ENCODE assay signal across 8 mouse cellular contexts in genomic region chr1:55028512-55029249, GRCm38 (mm10). TPM values are rescaled to one million over a fixed set of nuclear protein-coding genes. Genes with fewer than 3 reads are reported as not detected.
DNase-seq lines count a peak whose midpoint lies in the region; ATAC-seq and TF ChIP-seq lines count a peak whose summit lies in the region.

No protein-coding gene starts in this region.

- H3K27me3 ChIP-seq in heart, embryonic 13.5 days (replicated peaks) = no peaks in the 10 kb centered on the region
- H3K27me3 ChIP-seq in hindbrain, embryonic 10.5 days (ENCODE audit: insufficient read depth, poor library complexity, severe bottlenecking) = no peaks in the 10 kb centered on the region

- 0 out of 2 replicates have a peak overlapping the region, but pooled peaks have one; percentile 2 for H3K27ac ChIP-seq in layer of hippocampus, adult 2 months
- H3K27ac ChIP-seq in heart, embryonic 13.5 days (replicated peaks) = 0 out of 2 replicates have a peak overlapping the region, but pooled peaks have one; percentile 8
- H3K27ac ChIP-seq in hindbrain, embryonic 10.5 days = no peak overlapping the region

- 67% methylated on average over 11 of the region's 11 CpGs for WGBS in heart, embryonic 13.5 days
- 87% methylated on average over 11 of the region's 11 CpGs for WGBS in hindbrain, embryonic 10.5 days

- H3K4me1 ChIP-seq in heart, embryonic 13.5 days = peaks cover 19% of the 10 kb centered on the region
- peaks cover 11% of the 10 kb centered on the region for H3K4me1 ChIP-seq in hindbrain, embryonic 10.5 days (replicated peaks)

- DNase-seq in layer of hippocampus, adult 2 months (ENCODE audit: low spot score in 2 of 2) = no peak
- DNase-seq in layer of hippocampus, adult 18-20 months (ENCODE audit: low spot score in 2 of 2) = no peak
- DNase-seq in lung, postnatal 25 days (ENCODE audit: low spot score) = peak; percentile 71
- peak; percentile 64 for DNase-seq in thymus, postnatal 25 days
- DNase-seq in hindbrain, embryonic 10.5 days (ENCODE audit: low spot score) = no peak
- DNase-seq in frontal cortex, adult 2 months (ENCODE audit: extremely low spot score in 1 of 2, low spot score in 1 of 2) = no peak
- DNase-seq in frontal cortex, postnatal 25 days (ENCODE audit: low spot score in 2 of 2) = no peak

- no peak for TF ChIP-seq CTCF in layer of hippocampus, adult 2 months (conservative IDR thresholded peaks at IDR 0.05)

- no peaks in the 10 kb centered on the region for H3K9me3 ChIP-seq in heart, embryonic 13.5 days
- H3K9me3 ChIP-seq in hindbrain, embryonic 10.5 days = no peaks in the 10 kb centered on the region

- peak overlapping the region; percentile 39 for H3K4me2 ChIP-seq in heart, embryonic 13.5 days

- no peak overlapping the region for H3K4me3 ChIP-seq in layer of hippocampus, adult 2 months
- peak overlapping the region; percentile 22; the same call in 1 of the 2 replicates for H3K4me3 ChIP-seq in heart, embryonic 13.5 days
- H3K4me3 ChIP-seq in hindbrain, embryonic 10.5 days = no peak overlapping the region

- no peaks in the 10 kb centered on the region; the same call in 1 of the 2 replicates for H3K36me3 ChIP-seq in heart, embryonic 13.5 days
- peaks cover 16% of the 10 kb centered on the region for H3K36me3 ChIP-seq in hindbrain, embryonic 10.5 days

- ATAC-seq in heart, embryonic 13.5 days (ENCODE audit: extremely low read depth, insufficient number of reproducible peaks, low FRiP score, low TSS enrichment) = no peak

- peak overlapping the region; percentile 61 for H3K9ac ChIP-seq in heart, embryonic 13.5 days

RNA-seq across cellular contexts. Expression of gene Sf3b1, which starts 1.4 kb away (rescaled TPM):
- 100 to 1,000 TPM; 170 to 175 TPM for total RNA-seq in layer of hippocampus, adult 2 months (2021)
- total RNA-seq in layer of hippocampus, adult 18-20 months (2021) = 100 to 1,000 TPM; 150 to 154 TPM
- polyA plus RNA-seq in heart, embryonic 13.5 days (2015; fragmentation: Nextera tagmentation; extraction: Ambion mirVana) = 172 and 198 TPM in 2 replicates
- polyA plus RNA-seq in hindbrain, embryonic 10.5 days (2016; fragmentation: Nextera tagmentation; extraction: Ambion mirVana) = 206 and 272 TPM in 2 replicates
- 188 and 205 TPM in 2 replicates for polyA plus RNA-seq in frontal cortex, adult 2 months (2012; rRNA removed)

RNA-seq across cellular contexts. Expression of gene Coq10b, which starts 23.9 kb away (rescaled TPM):
- total RNA-seq in layer of hippocampus, adult 2 months (2021) = 10 to 100 TPM; 15.2 to 16.8 TPM
- total RNA-seq in layer of hippocampus, adult 18-20 months (2021) = 10 to 100 TPM; 18.2 to 19.7 TPM
- 20.9 and 21.4 TPM in 2 replicates for polyA plus RNA-seq in heart, embryonic 13.5 days (2015; fragmentation: Nextera tagmentation; extraction: Ambion mirVana)
- polyA plus RNA-seq in hindbrain, embryonic 10.5 days (2016; fragmentation: Nextera tagmentation; extraction: Ambion mirVana) = 26.4 and 29.3 TPM in 2 replicates
- polyA plus RNA-seq in frontal cortex, adult 2 months (2012; rRNA removed) = 27.8 and 31.9 TPM in 2 replicates

RNA-seq across cellular contexts. Expression of gene Hspe1, which starts 59.3 kb away (rescaled TPM):
- 10 to 100 TPM; 92.2 to 97.4 TPM for total RNA-seq in layer of hippocampus, adult 2 months (2021)
- total RNA-seq in layer of hippocampus, adult 18-20 months (2021) = 100 to 1,000 TPM in 1 of 2 experiments, 10 to 100 TPM in 1; 95.7 to 106 TPM
- 306 and 363 TPM in 2 replicates for polyA plus RNA-seq in heart, embryonic 13.5 days (2015; fragmentation: Nextera tagmentation; extraction: Ambion mirVana)
- 452 and 562 TPM in 2 replicates for polyA plus RNA-seq in hindbrain, embryonic 10.5 days (2016; fragmentation: Nextera tagmentation; extraction: Ambion mirVana)
- polyA plus RNA-seq in frontal cortex, adult 2 months (2012; rRNA removed) = 180 and 187 TPM in 2 replicates

RNA-seq across cellular contexts. Expression of gene Hspd1, which starts 59.4 kb away (rescaled TPM):
- total RNA-seq in layer of hippocampus, adult 2 months (2021) = 100 to 1,000 TPM; 160 to 172 TPM
- 100 to 1,000 TPM; 179 to 181 TPM for total RNA-seq in layer of hippocampus, adult 18-20 months (2021)
- 432 and 493 TPM in 2 replicates for polyA plus RNA-seq in heart, embryonic 13.5 days (2015; fragmentation: Nextera tagmentation; extraction: Ambion mirVana)
- 325 and 525 TPM in 2 replicates for polyA plus RNA-seq in hindbrain, embryonic 10.5 days (2016; fragmentation: Nextera tagmentation; extraction: Ambion mirVana)
- polyA plus RNA-seq in frontal cortex, adult 2 months (2012; rRNA removed) = 105 and 116 TPM in 2 replicates

Comparison
In these comparisons a context has a peak if more than half of its experiments do, and no peak if none do; other contexts are left out.
1. DNase-seq: peak in lung, postnatal 25 days (single experiment) and thymus, postnatal 25 days (single experiment); none in layer of hippocampus, adult 2 months (0 of 2), layer of hippocampus, adult 18-20 months (0 of 2), hindbrain, embryonic 10.5 days (single experiment), frontal cortex, adult 2 months (0 of 2) and frontal cortex, postnatal 25 days (0 of 2).